Mouse (Mus musculus) brain, embryonic 14.5 days (tissue): ENCODE measurements around the gene Ugt2a1.

Source experiments
- CTCF ChIP-seq: fragments of 200-500 bp; IDR thresholded peaks from 2 replicates; pipeline ENCODE4 v1.5.1; 2012; ENCODE audit warnings: inconsistent platforms, mild to moderate bottlenecking, moderate library complexity, borderline replicate concordance; ENCODE audit not compliant: insufficient read depth, insufficient read length; ENCODE audit errors: extremely low read depth
- POLR2A ChIP-seq: fragments of 200-500 bp; IDR thresholded peaks from 2 replicates; pipeline ENCODE4 v1.6.1; 2012; ENCODE audit warnings: mild to moderate bottlenecking, inconsistent platforms, borderline replicate concordance; ENCODE audit not compliant: poor library complexity, insufficient read depth, insufficient read length, severe bottlenecking; ENCODE audit errors: extremely low read depth

DNA sequence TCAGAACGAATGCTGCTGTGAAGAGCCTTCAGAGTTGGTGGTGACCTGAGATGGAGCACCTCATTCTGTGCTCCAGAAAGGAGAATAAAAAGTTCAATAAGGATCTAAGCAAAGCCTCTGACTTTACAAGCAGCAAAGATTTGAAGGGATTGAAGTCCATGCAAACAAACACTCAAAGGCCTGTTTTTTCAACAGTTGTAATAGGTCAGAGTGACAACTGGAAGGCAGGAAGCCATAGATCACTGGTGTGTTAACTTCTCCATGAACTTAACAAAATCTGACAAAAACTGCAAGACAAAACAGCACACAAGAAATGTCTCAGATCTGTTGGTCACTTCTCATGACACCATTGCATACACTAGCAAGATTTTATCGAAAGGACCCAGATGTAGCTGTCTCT is 47.4 kb upstream of the Ugt2a1 start, which contains the start of gene Sult1b1:
- TF ChIP-seq CTCF = no peak
- TF ChIP-seq POLR2A = no peak
